Mouse (Mus musculus): ENCODE measurements around the gene Ebf3. TPM values are rescaled to one million over a fixed set of nuclear protein-coding genes. Genes with fewer than 3 reads are reported as not detected.

The Ebf3 gene
- 16.6 and 22.4 TPM in 2 replicates for polyA plus RNA-seq (2015; fragmentation: Nextera tagmentation; extraction: Ambion mirVana)

- peak within 1 kb of the TSS; percentile 96 for H3K27ac ChIP-seq (replicated peaks)
- H3K9ac ChIP-seq (replicated peaks) = peak within 1 kb of the TSS; percentile 81
- H3K4me2 ChIP-seq = peak within 1 kb of the TSS; percentile 75
- peaks cover 28% of the 10 kb centered on the region for H3K27me3 ChIP-seq (replicated peaks)
- ATAC-seq (ENCODE audit: low FRiP score) = peak; percentile 91
- peaks cover 63% of the 10 kb centered on the region for H3K4me1 ChIP-seq
- under 1% methylated on average over 117 of the region's 127 CpGs for WGBS
- no peaks in the 10 kb centered on the region for H3K36me3 ChIP-seq
- H3K9me3 ChIP-seq (replicated peaks) = no peaks in the 10 kb centered on the region
- H3K4me3 ChIP-seq (replicated peaks) = peak within 1 kb of the TSS; percentile 65
Observed at GRCm38 (mm10) chr7:137313904-137314691, at the start of gene Ebf3. Ebf3 (minus strand) TSS chr7:137314445.

GRCm38 (mm10) chr7:137346860-137347259, 32.6 kb upstream of the Ebf3 start:
- no peak for ATAC-seq (ENCODE audit: low FRiP score)
- Histone ChIP-seq H3K4me3 (replicated peaks) (no peak overlapping the region), H3K4me2 (no peak overlapping the region), H3K27ac (replicated peaks) (no peak overlapping the region), H3K27me3 (replicated peaks) (no peaks in the 10 kb centered on the region), H3K9ac (replicated peaks) (no peak overlapping the region), H3K36me3 (no peaks in the 10 kb centered on the region), H3K9me3 (replicated peaks) (no peaks in the 10 kb centered on the region), H3K4me1 (no peaks in the 10 kb centered on the region)
- WGBS = 77% methylated on average over 7 of the region's 7 CpGs

GRCm38 (mm10) chr7:137346068-137346467, 31.8 kb upstream of the Ebf3 start:
- Histone ChIP-seq H3K36me3 (no peaks in the 10 kb centered on the region), H3K4me2 (no peak overlapping the region), H3K4me3 (replicated peaks) (no peak overlapping the region), H3K4me1 (no peaks in the 10 kb centered on the region), H3K9ac (replicated peaks) (no peak overlapping the region), H3K27me3 (replicated peaks) (no peaks in the 10 kb centered on the region), H3K9me3 (replicated peaks) (no peaks in the 10 kb centered on the region), H3K27ac (replicated peaks) (no peak overlapping the region)
- no peak for ATAC-seq (ENCODE audit: low FRiP score)
- 78% methylated on average over 10 of the region's 10 CpGs for WGBS

- no peaks in the 10 kb centered on the region for H3K4me1 ChIP-seq
- H3K4me3 ChIP-seq (replicated peaks) = no peak overlapping the region
- H3K36me3 ChIP-seq = no peaks in the 10 kb centered on the region
- WGBS = 81% methylated on average over 2 of the region's 2 CpGs
- H3K9ac ChIP-seq (replicated peaks) = no peak overlapping the region
- H3K9me3 ChIP-seq (replicated peaks) = no peaks in the 10 kb centered on the region
- peaks cover 4% of the 10 kb centered on the region for H3K27me3 ChIP-seq (replicated peaks)
- ATAC-seq (ENCODE audit: low FRiP score) = no peak
- H3K4me2 ChIP-seq = no peak overlapping the region
- no peak overlapping the region for H3K27ac ChIP-seq (replicated peaks)
Observed at GRCm38 (mm10) chr7:137333951-137334350, 19.7 kb upstream of the Ebf3 start.

GRCm38 (mm10) chr7:137322926-137323325, 8.7 kb upstream of the Ebf3 start:
- Histone ChIP-seq H3K4me1 (peaks cover 45% of the 10 kb centered on the region), H3K27ac (replicated peaks) (peak overlapping the region; percentile 85), H3K27me3 (replicated peaks) (peaks cover 41% of the 10 kb centered on the region), H3K36me3 (no peaks in the 10 kb centered on the region), H3K9me3 (replicated peaks) (no peaks in the 10 kb centered on the region), H3K4me3 (replicated peaks) (peak overlapping the region; percentile 53), H3K9ac (replicated peaks) (peak overlapping the region; percentile 65), H3K4me2 (peak overlapping the region; percentile 75)
- WGBS = 0% methylated on average over 14 of the region's 21 CpGs
- no peak for ATAC-seq (ENCODE audit: low FRiP score)

- peak overlapping the region; percentile 75 for H3K4me2 ChIP-seq
- H3K9ac ChIP-seq (replicated peaks) = peak overlapping the region; percentile 65
- H3K4me1 ChIP-seq = peaks cover 50% of the 10 kb centered on the region
- H3K36me3 ChIP-seq = no peaks in the 10 kb centered on the region
- WGBS = under 1% methylated on average over 72 of the region's 72 CpGs
- ATAC-seq (ENCODE audit: low FRiP score) = peak; percentile 23; the same call in 1 of the 2 replicates
- peaks cover 45% of the 10 kb centered on the region for H3K27me3 ChIP-seq (replicated peaks)
- no peaks in the 10 kb centered on the region for H3K9me3 ChIP-seq (replicated peaks)
- H3K4me3 ChIP-seq (replicated peaks) = peak overlapping the region; percentile 53
- H3K27ac ChIP-seq (replicated peaks) = peak overlapping the region; percentile 85
Observed at GRCm38 (mm10) chr7:137321961-137322784, 7.9 kb upstream of the Ebf3 start.

- peak; percentile 65 for ATAC-seq (ENCODE audit: low FRiP score)
- Histone ChIP-seq H3K27me3 (replicated peaks) (peaks cover 49% of the 10 kb centered on the region), H3K27ac (replicated peaks) (peak overlapping the region; percentile 85), H3K9ac (replicated peaks) (peak overlapping the region; percentile 65), H3K9me3 (replicated peaks) (no peaks in the 10 kb centered on the region), H3K4me1 (peaks cover 59% of the 10 kb centered on the region), H3K4me3 (replicated peaks) (peak overlapping the region; percentile 53), H3K36me3 (no peaks in the 10 kb centered on the region), H3K4me2 (peak overlapping the region; percentile 75)
- under 1% methylated on average over 49 of the region's 52 CpGs for WGBS
Observed at GRCm38 (mm10) chr7:137321141-137321813, 7.0 kb upstream of the Ebf3 start.

- Histone ChIP-seq H3K4me1 (peaks cover 64% of the 10 kb centered on the region), H3K9me3 (replicated peaks) (no peaks in the 10 kb centered on the region), H3K27ac (replicated peaks) (peak overlapping the region; percentile 85), H3K4me3 (replicated peaks) (peak overlapping the region; percentile 53), H3K36me3 (no peaks in the 10 kb centered on the region), H3K4me2 (peak overlapping the region; percentile 75), H3K9ac (replicated peaks) (peak overlapping the region; percentile 32; the same call in 1 of the 2 replicates), H3K27me3 (replicated peaks) (peaks cover 46% of the 10 kb centered on the region)
- no peak for ATAC-seq (ENCODE audit: low FRiP score)
- 5% methylated on average over 11 of the region's 11 CpGs for WGBS
Observed at GRCm38 (mm10) chr7:137320320-137320719, 6.1 kb upstream of the Ebf3 start.

- WGBS = under 1% methylated on average over 48 of the region's 48 CpGs
- Histone ChIP-seq H3K4me2 (peak overlapping the region; percentile 75), H3K4me3 (replicated peaks) (peak overlapping the region; percentile 34), H3K9me3 (replicated peaks) (no peaks in the 10 kb centered on the region), H3K36me3 (no peaks in the 10 kb centered on the region), H3K27ac (replicated peaks) (peak overlapping the region; percentile 96), H3K4me1 (peaks cover 74% of the 10 kb centered on the region), H3K27me3 (replicated peaks) (peaks cover 46% of the 10 kb centered on the region), H3K9ac (replicated peaks) (peak overlapping the region; percentile 65)
- ATAC-seq (ENCODE audit: low FRiP score) = no peak
Observed at GRCm38 (mm10) chr7:137318924-137319885, 5.0 kb upstream of the Ebf3 start.

GRCm38 (mm10) chr7:137318383-137318775, 4.1 kb upstream of the Ebf3 start:
- 11% methylated on average over 9 of the region's 9 CpGs for WGBS
- H3K27ac ChIP-seq (replicated peaks) = peak overlapping the region; percentile 96
- H3K4me2 ChIP-seq = peak overlapping the region; percentile 75
- peaks cover 81% of the 10 kb centered on the region for H3K4me1 ChIP-seq
- H3K4me3 ChIP-seq (replicated peaks) = peak overlapping the region; percentile 34
- H3K36me3 ChIP-seq = no peaks in the 10 kb centered on the region
- H3K27me3 ChIP-seq (replicated peaks) = peaks cover 41% of the 10 kb centered on the region
- no peak for ATAC-seq (ENCODE audit: low FRiP score)
- no peaks in the 10 kb centered on the region for H3K9me3 ChIP-seq (replicated peaks)
- peak overlapping the region; percentile 65 for H3K9ac ChIP-seq (replicated peaks)
